Mouse (Mus musculus) lung, postnatal 0 days (tissue): ENCODE measurements at regions not wholly inside any gene's neighbourhood (a gene's known extent, or its start where the extent isn't known, plus 50 kb on each side); places are given as distances from the start of the nearest gene placed in this dataset.

Source experiments
- CTCF ChIP-seq: IDR thresholded peaks from 2 replicates; pipeline ENCODE4 v1.5.1; 2016; ENCODE audit warnings: antibody characterized with exemption, mild to moderate bottlenecking
- EP300 ChIP-seq: IDR thresholded peaks from 2 replicates; pipeline ENCODE4 v1.6.1; 2016; ENCODE audit warnings: antibody characterized with exemption, mild to moderate bottlenecking, control low read depth

GRCm38 (mm10) chr12:92873602-92874001, 1024.6 kb upstream of the Sel1l start:
- TF ChIP-seq CTCF, result no peak
- TF ChIP-seq EP300, result no peak
